In the genomic region with DNA sequence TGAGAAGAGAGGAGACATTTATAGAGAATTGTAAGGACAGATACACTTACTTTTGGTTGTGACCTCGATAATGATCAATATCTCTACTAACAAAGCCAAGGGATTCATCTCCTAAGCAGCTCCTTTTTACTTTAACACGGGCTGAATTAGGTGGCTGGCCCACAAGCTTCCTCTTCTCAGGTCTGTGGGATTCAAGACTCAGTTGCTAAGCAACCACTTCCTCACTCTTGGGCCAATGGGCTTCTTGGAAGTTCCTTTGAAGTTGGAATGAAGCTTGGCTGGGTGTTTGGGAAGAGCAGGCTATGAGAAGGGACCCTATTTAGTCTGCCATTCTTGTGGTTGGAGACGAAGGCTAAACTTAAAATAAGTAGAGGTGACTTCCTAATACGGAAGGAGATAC, we compare ENCODE assay signal across 31 mouse cellular contexts. TPM values are rescaled to one million over a fixed set of nuclear protein-coding genes. Genes with fewer than 3 reads are reported as not detected.
DNase-seq lines count a peak whose midpoint lies in the region; ATAC-seq and TF ChIP-seq lines count a peak whose summit lies in the region.
"Had no signal": no experiment of that assay in that cellular context is flagged by ENCODE, and none has a peak within 500 bp of the region (broad histone marks: within the 10 kb centered on the region; RNA-seq: fewer than 3 reads in every experiment).

A gene (minus strand): TSS at position 182 of the 400 bp plus-strand sequence.

- H3K9me3 ChIP-seq in lung, embryonic 14.5 days (ENCODE audit: low read depth, low read length) = no peaks in the 10 kb centered on the region
- H3K9me3 ChIP-seq: embryonic facial prominence, embryonic 15.5 days; G1E; hindbrain, embryonic 13.5 days; stomach, embryonic 15.5 days had no signal

- WGBS in lung, embryonic 14.5 days = 33% methylated on average over 4 of the region's 4 CpGs
- 36% methylated on average over 4 of the region's 4 CpGs for WGBS in lung, adult 2 months

- no peaks in the 10 kb centered on the region for H3K27me3 ChIP-seq in lung, embryonic 14.5 days (ENCODE audit: insufficient read depth, low read length)
- H3K27me3 ChIP-seq: embryonic facial prominence, embryonic 15.5 days; hindbrain, embryonic 13.5 days; stomach, embryonic 15.5 days had no signal

- no peaks in the 10 kb centered on the region for H3K36me3 ChIP-seq in lung, embryonic 14.5 days (ENCODE audit: insufficient read depth)
- H3K36me3 ChIP-seq: embryonic facial prominence, embryonic 15.5 days; G1E; hindbrain, embryonic 13.5 days; stomach, embryonic 15.5 days had no signal

- no peak within 1 kb of the TSS for H3K4me2 ChIP-seq in lung, embryonic 14.5 days
- H3K4me2 ChIP-seq: embryonic facial prominence, embryonic 15.5 days; hindbrain, embryonic 13.5 days; stomach, embryonic 15.5 days had no signal

- H3K27ac ChIP-seq in lung, embryonic 14.5 days (ENCODE audit: low read depth) = no peak within 1 kb of the TSS
- H3K27ac ChIP-seq: embryonic facial prominence, embryonic 15.5 days; hindbrain, embryonic 13.5 days; stomach, embryonic 15.5 days had no signal

- no peak within 1 kb of the TSS for H3K4me3 ChIP-seq in lung, embryonic 14.5 days (ENCODE audit: low read depth, low read length)
- H3K4me3 ChIP-seq in lung, adult 2 months (replicated peaks; ENCODE audit: extremely low read depth, low read depth, low read length) = no peak within 1 kb of the TSS
- H3K4me3 ChIP-seq: embryonic facial prominence, embryonic 15.5 days; hindbrain, embryonic 13.5 days; stomach, embryonic 15.5 days had no signal

- no peak for TF ChIP-seq POLR2A in lung, adult 2 months (IDR thresholded peaks at IDR 0.05; ENCODE audit: borderline replicate concordance, extremely low read depth, low read depth, low read length)

- no peak for TF ChIP-seq CTCF in lung, embryonic 14.5 days (IDR thresholded peaks at IDR 0.05; ENCODE audit: low read depth)
- TF ChIP-seq CTCF in lung, adult 2 months (IDR thresholded peaks at IDR 0.05; ENCODE audit: insufficient read depth, low read length) = no peak

- peak; percentile 35 for DNase-seq in lung, embryonic 14.5 days
- DNase-seq in lung, adult 2 months = no peak
- peak; percentile 73 for DNase-seq in R1 (ENCODE audit: low read depth, low spot score)
- DNase-seq in retina, postnatal 1 day = no peak
- DNase-seq in heart, adult 11 months = no peak
- DNase-seq: adrenal gland, adult 8-10 months; cerebellum, adult 2 months; cerebellum, postnatal 36 days; gastrocnemius, postnatal 25 days; kidney, adult 18-20 months; kidney, postnatal 4 days; lung, postnatal 10 days had no signal

- no peak within 1 kb of the TSS for H3K9ac ChIP-seq in lung, embryonic 14.5 days
- H3K9ac ChIP-seq: embryonic facial prominence, embryonic 15.5 days; hindbrain, embryonic 13.5 days; stomach, embryonic 15.5 days had no signal

- no peaks in the 10 kb centered on the region for H3K4me1 ChIP-seq in lung, embryonic 14.5 days (ENCODE audit: insufficient read depth)
- no peaks in the 10 kb centered on the region for H3K4me1 ChIP-seq in lung, adult 2 months (ENCODE audit: control insufficient read depth, insufficient read depth, low read length)
- H3K4me1 ChIP-seq: embryonic facial prominence, embryonic 15.5 days; hindbrain, embryonic 13.5 days; stomach, embryonic 15.5 days had no signal

- no peak for ATAC-seq in lung, embryonic 14.5 days (ENCODE audit: insufficient read depth)
- ATAC-seq in common myeloid progenitor, adult 5-6 weeks (replicated peaks; ENCODE audit: low read depth, poor library complexity, severe bottlenecking) = peak; percentile 50
- ATAC-seq in hematopoietic stem cell, adult 5-6 weeks (replicated peaks in 1 of 2; ENCODE audit: insufficient read depth in 1 of 2, low FRiP score in 2 of 2, low TSS enrichment in 1 of 2, low read depth in 1 of 2, poor library complexity in 2 of 2, severe bottlenecking in 2 of 2) = peak; percentile 65 to 72
- ATAC-seq: activated CD4-positive, CD25-positive, alpha-beta regulatory T cell, adult 4 months; forebrain, embryonic 16.5 days; midbrain, embryonic 16.5 days; Patski had no signal

RNA-seq across cellular contexts. Expression of the gene that starts here (rescaled TPM):
- not detected in 2 replicates for polyA plus RNA-seq in lung, embryonic 14.5 days (2014; fragmentation: Nextera tagmentation; extraction: Ambion mirVana)
- polyA plus RNA-seq in lung, adult 2 months (2012; rRNA removed) = not detected in 2 replicates
- not detected in 2 replicates for total RNA-seq in common myeloid progenitor, adult 5-6 weeks (2017)
- not detected in 2 replicates for total RNA-seq in hematopoietic stem cell, adult 5-6 weeks (2017)
- total RNA-seq: adrenal gland, adult 8-10 months; G1E; heart, adult 8-10 months; heart, postnatal 25 days; layer of hippocampus, postnatal 10 days; liver, adult 2 months had no signal
- polyA plus RNA-seq: activated CD4-positive, CD25-positive, alpha-beta regulatory T cell, adult 4 months; cerebellum, adult 2 months; embryonic facial prominence, embryonic 15.5 days; forebrain, embryonic 16.5 days; G1E; heart, embryonic 14.5 days; hindbrain, embryonic 13.5 days; kidney, embryonic 16.5 days; limb, embryonic 11.5 days; liver, adult 2 months; liver, embryonic 16.5 days; midbrain, embryonic 16.5 days; neural tube, embryonic 14.5 days; Patski; stomach, embryonic 15.5 days had no signal

Comparison
In these comparisons a context has a peak if more than half of its experiments do, and no peak if none do; other contexts are left out.
1. Peak in DNase-seq in lung, embryonic 14.5 days; RNA of the gene not detected or under 1 TPM.
2. Peak in ATAC-seq in common myeloid progenitor, adult 5-6 weeks; RNA of the gene not detected or under 1 TPM.
3. Peak in ATAC-seq in hematopoietic stem cell, adult 5-6 weeks; RNA of the gene not detected or under 1 TPM.